Comparison of ENCODE assay signal across 8 mouse cellular contexts in genomic region chr7:16463214-16463613, GRCm38 (mm10). TPM values are rescaled to one million over a fixed set of nuclear protein-coding genes. Genes with fewer than 3 reads are reported as not detected.
DNase-seq lines count a peak whose midpoint lies in the region; ATAC-seq and TF ChIP-seq lines count a peak whose summit lies in the region.

No protein-coding gene starts in this region.

- H3K36me3 ChIP-seq in hindbrain, embryonic 10.5 days: 0 out of 2 replicates have a peak, but pooled peaks cover 3% of the 10 kb centered on the region
- H3K36me3 ChIP-seq in hindbrain, embryonic 16.5 days (ENCODE audit: control insufficient read depth, insufficient read depth, low read length): no peaks in the 10 kb centered on the region
- H3K36me3 ChIP-seq in liver, adult 2 months (ENCODE audit: control insufficient read depth, insufficient read depth, low read length): no peaks in the 10 kb centered on the region
- H3K36me3 ChIP-seq in neural tube, embryonic 11.5 days (ENCODE audit: control insufficient read depth, insufficient read depth, low read length): no peaks in the 10 kb centered on the region
- H3K36me3 ChIP-seq in stomach, embryonic 14.5 days (ENCODE audit: control insufficient read depth, insufficient read depth, low read length): no peaks in the 10 kb centered on the region

- ATAC-seq in hindbrain, embryonic 16.5 days: no peak
- ATAC-seq in neural tube, embryonic 11.5 days (ENCODE audit: insufficient read depth, low FRiP score, low TSS enrichment): peak; percentile 75; the same call in 1 of the 2 replicates
- peak; percentile 62; the same call in 1 of the 2 replicates for ATAC-seq in stomach, embryonic 14.5 days (ENCODE audit: insufficient number of reproducible peaks, insufficient read depth, low FRiP score, low read depth)

- WGBS in hindbrain, embryonic 10.5 days: 4% methylated on average over 14 of the region's 14 CpGs
- 1% methylated on average over 14 of the region's 14 CpGs for WGBS in hindbrain, embryonic 16.5 days
- WGBS in liver, adult 2 months: 2% methylated on average over 14 of the region's 14 CpGs
- 4% methylated on average over 14 of the region's 14 CpGs for whole genome bisulfite sequencing in neural tube, embryonic 11.5 days
- WGBS in stomach, embryonic 14.5 days: 6% methylated on average over 14 of the region's 14 CpGs

- H3K4me1 ChIP-seq in hindbrain, embryonic 10.5 days (replicated peaks): peaks cover 15% of the 10 kb centered on the region
- H3K4me1 ChIP-seq in hindbrain, embryonic 16.5 days (ENCODE audit: control insufficient read depth, insufficient read depth, low read depth, low read length): no peaks in the 10 kb centered on the region
- no peaks in the 10 kb centered on the region for H3K4me1 ChIP-seq in liver, adult 2 months (ENCODE audit: control insufficient read depth, insufficient read depth, low read length)
- H3K4me1 ChIP-seq in neural tube, embryonic 11.5 days (ENCODE audit: control insufficient read depth, insufficient read depth, low read length): no peaks in the 10 kb centered on the region
- no peaks in the 10 kb centered on the region for H3K4me1 ChIP-seq in stomach, embryonic 14.5 days (ENCODE audit: control insufficient read depth, insufficient read depth, low read length)

- no peak for TF ChIP-seq POLR2A in liver, adult 2 months (IDR thresholded peaks at IDR 0.05; ENCODE audit: extremely low read depth, insufficient read depth, low read length)

- peaks cover 41% of the 10 kb centered on the region for H3K27me3 ChIP-seq in hindbrain, embryonic 10.5 days (ENCODE audit: insufficient read depth, poor library complexity, severe bottlenecking)
- peaks cover 6% of the 10 kb centered on the region for H3K27me3 ChIP-seq in hindbrain, embryonic 16.5 days (replicated peaks; ENCODE audit: control insufficient read depth, insufficient read depth, low read length)
- H3K27me3 ChIP-seq in liver, adult 2 months (ENCODE audit: control insufficient read depth, insufficient read depth, low read length): no peaks in the 10 kb centered on the region
- no peaks in the 10 kb centered on the region for H3K27me3 ChIP-seq in neural tube, embryonic 11.5 days (ENCODE audit: control insufficient read depth, insufficient read depth, low read length)
- no peaks in the 10 kb centered on the region; the same call in 1 of the 2 replicates for H3K27me3 ChIP-seq in stomach, embryonic 14.5 days (ENCODE audit: control insufficient read depth, insufficient read depth, low read length)

- H3K4me3 ChIP-seq in hindbrain, embryonic 10.5 days: no peak overlapping the region
- H3K4me3 ChIP-seq in hindbrain, embryonic 16.5 days (ENCODE audit: low read length): no peak overlapping the region
- no peak overlapping the region for H3K4me3 ChIP-seq in liver, adult 2 months (ENCODE audit: insufficient read depth, low read depth, low read length)
- no peak overlapping the region for H3K4me3 ChIP-seq in neural tube, embryonic 11.5 days (ENCODE audit: low read depth, low read length)
- H3K4me3 ChIP-seq in stomach, embryonic 14.5 days (ENCODE audit: low read depth, low read length): no peak overlapping the region

- H3K27ac ChIP-seq in hindbrain, embryonic 10.5 days: no peak overlapping the region
- no peak overlapping the region for H3K27ac ChIP-seq in hindbrain, embryonic 16.5 days (ENCODE audit: low read depth, low read length)
- H3K27ac ChIP-seq in liver, adult 2 months (replicated peaks; ENCODE audit: insufficient read depth, low read depth, low read length): no peak overlapping the region
- no peak overlapping the region for H3K27ac ChIP-seq in neural tube, embryonic 11.5 days (ENCODE audit: low read depth, low read length)
- H3K27ac ChIP-seq in stomach, embryonic 14.5 days (ENCODE audit: low read length): no peak overlapping the region

- no peak overlapping the region for H3K9ac ChIP-seq in hindbrain, embryonic 16.5 days (ENCODE audit: low read depth, low read length)
- no peak overlapping the region for H3K9ac ChIP-seq in liver, adult 2 months (ENCODE audit: low read depth, low read length)
- H3K9ac ChIP-seq in neural tube, embryonic 11.5 days (ENCODE audit: low read length): no peak overlapping the region
- H3K9ac ChIP-seq in stomach, embryonic 14.5 days (replicated peaks; ENCODE audit: low read depth, low read length): no peak overlapping the region

- no peak overlapping the region for H3K4me2 ChIP-seq in hindbrain, embryonic 16.5 days (ENCODE audit: low read length)
- H3K4me2 ChIP-seq in neural tube, embryonic 11.5 days (ENCODE audit: low read depth): no peak overlapping the region
- no peak overlapping the region for H3K4me2 ChIP-seq in stomach, embryonic 14.5 days (replicated peaks; ENCODE audit: low read depth, low read length)

- no peaks in the 10 kb centered on the region for H3K79me2 ChIP-seq in liver, adult 2 months (ENCODE audit: control insufficient read depth, insufficient read depth, low read length)

- peak; percentile 98 for TF ChIP-seq CTCF in liver, adult 2 months (IDR thresholded peaks at IDR 0.05; ENCODE audit: low read depth, low read length)

- peak; percentile 89 for DNase-seq in hindbrain, embryonic 10.5 days (ENCODE audit: low spot score)
- peak; percentile 88 to 91 for DNase-seq in cerebellum, postnatal 25 days
- DNase-seq in gastrocnemius, adult 8-10 months (ENCODE audit: low spot score in 2 of 2): peak; percentile 44 to 58
- peak; percentile 85 for DNase-seq in kidney, adult 18-20 months
- DNase-seq in liver, adult 2 months (ENCODE audit: extremely low read depth, low read depth, low spot score): peak; percentile 32
- DNase-seq in neural tube, embryonic 11.5 days (ENCODE audit: low spot score): peak; percentile 89

- peaks cover 7% of the 10 kb centered on the region; the same call in 1 of the 2 replicates for H3K9me3 ChIP-seq in hindbrain, embryonic 10.5 days
- H3K9me3 ChIP-seq in hindbrain, embryonic 16.5 days (ENCODE audit: control insufficient read depth, low read length): no peaks in the 10 kb centered on the region
- H3K9me3 ChIP-seq in neural tube, embryonic 11.5 days (ENCODE audit: control insufficient read depth, low read length): no peaks in the 10 kb centered on the region
- H3K9me3 ChIP-seq in stomach, embryonic 14.5 days (ENCODE audit: control insufficient read depth, low read depth, low read length): no peaks in the 10 kb centered on the region

RNA-seq across cellular contexts. Expression of gene Tmem160, which starts 10.6 kb away (rescaled TPM):
- 67.4 and 70.9 TPM in 2 replicates for polyA plus RNA-seq in hindbrain, embryonic 10.5 days (2016; fragmentation: Nextera tagmentation; extraction: Ambion mirVana)
- 77.0 and 86.9 TPM in 2 replicates for polyA plus RNA-seq in hindbrain, embryonic 16.5 days (2015; fragmentation: Nextera tagmentation; extraction: Ambion mirVana)
- total RNA-seq in gastrocnemius, adult 8-10 months (2022): 10 to 100 TPM; 54.7 to 73.2 (median 60.1) TPM
- total RNA-seq in liver, adult 2 months (2014; rRNA removed): 31.7 and 32.0 TPM in 2 replicates
- 114 and 128 TPM in 2 replicates for polyA plus RNA-seq in liver, adult 2 months (2012; rRNA removed)
- polyA plus RNA-seq in neural tube, embryonic 11.5 days (2014; fragmentation: Nextera tagmentation; extraction: Ambion mirVana): 57.2 and 59.6 TPM in 2 replicates
- 53.9 and 55.7 TPM in 2 replicates for polyA plus RNA-seq in stomach, embryonic 14.5 days (2014; fragmentation: Nextera tagmentation; extraction: Ambion mirVana)

RNA-seq across cellular contexts. Expression of gene Npas1, which starts 14.3 kb away (rescaled TPM):
- 0.63 and 0.91 TPM in 2 replicates for polyA plus RNA-seq in hindbrain, embryonic 10.5 days (2016; fragmentation: Nextera tagmentation; extraction: Ambion mirVana)
- 5.4 and 6.3 TPM in 2 replicates for polyA plus RNA-seq in hindbrain, embryonic 16.5 days (2015; fragmentation: Nextera tagmentation; extraction: Ambion mirVana)
- total RNA-seq in gastrocnemius, adult 8-10 months (2022): not detected
- total RNA-seq in liver, adult 2 months (2014; rRNA removed): not detected in 2 replicates
- not detected in 2 replicates for polyA plus RNA-seq in liver, adult 2 months (2012; rRNA removed)
- 0.45 and 0.68 TPM in 2 replicates for polyA plus RNA-seq in neural tube, embryonic 11.5 days (2014; fragmentation: Nextera tagmentation; extraction: Ambion mirVana)
- polyA plus RNA-seq in stomach, embryonic 14.5 days (2014; fragmentation: Nextera tagmentation; extraction: Ambion mirVana): 0.17 TPM in 1 of 2 replicates, not detected in the other

Comparison
In these comparisons a context has a peak if more than half of its experiments do, and no peak if none do; other contexts are left out.
1. DNase-seq: peak in every context shown above with its lines; median percentile 90 in cerebellum, postnatal 25 days; 89 in hindbrain, embryonic 10.5 days; 89 in neural tube, embryonic 11.5 days; 85 in kidney, adult 18-20 months; 51 in gastrocnemius, adult 8-10 months; 32 in liver, adult 2 months.